Mouse (Mus musculus): Measurements from ENCODE around the gene Pxylp1. TPM values are rescaled to one million over a fixed set of nuclear protein-coding genes. Genes with fewer than 3 reads are reported as not detected.

Gene Pxylp1
- total RNA-seq, 2 experiments from 2014 or later: 68.2 to 88.5 TPM

DNA sequence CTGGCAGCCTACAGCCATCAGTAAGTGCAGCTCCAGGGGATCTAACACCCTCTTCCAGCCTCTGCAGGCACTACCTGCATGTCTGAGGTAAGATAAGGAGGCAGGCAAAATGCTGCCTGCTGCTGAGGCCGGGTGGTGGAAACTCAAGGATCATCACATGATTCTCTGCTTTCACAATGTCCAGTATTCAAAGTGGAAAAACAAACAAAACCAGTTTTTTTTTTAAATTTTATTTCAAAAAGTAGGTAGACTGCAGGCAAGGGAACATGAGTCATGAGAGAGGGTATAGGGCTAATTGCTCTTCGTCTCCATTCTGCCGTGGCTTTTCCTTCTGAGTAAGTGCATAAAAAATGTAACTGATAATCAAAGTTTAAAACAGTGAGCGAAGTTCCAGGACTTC, 29.6 kb downstream of the Pxylp1 start:
- no peak for ATAC-seq (replicated peaks; ENCODE audit: poor library complexity)

- ATAC-seq (replicated peaks; ENCODE audit: poor library complexity): peak; percentile 67
These were observed 31.4 kb downstream of the Pxylp1 start for GRCm38 (mm10) chr9:96861092-96861487.

DNA sequence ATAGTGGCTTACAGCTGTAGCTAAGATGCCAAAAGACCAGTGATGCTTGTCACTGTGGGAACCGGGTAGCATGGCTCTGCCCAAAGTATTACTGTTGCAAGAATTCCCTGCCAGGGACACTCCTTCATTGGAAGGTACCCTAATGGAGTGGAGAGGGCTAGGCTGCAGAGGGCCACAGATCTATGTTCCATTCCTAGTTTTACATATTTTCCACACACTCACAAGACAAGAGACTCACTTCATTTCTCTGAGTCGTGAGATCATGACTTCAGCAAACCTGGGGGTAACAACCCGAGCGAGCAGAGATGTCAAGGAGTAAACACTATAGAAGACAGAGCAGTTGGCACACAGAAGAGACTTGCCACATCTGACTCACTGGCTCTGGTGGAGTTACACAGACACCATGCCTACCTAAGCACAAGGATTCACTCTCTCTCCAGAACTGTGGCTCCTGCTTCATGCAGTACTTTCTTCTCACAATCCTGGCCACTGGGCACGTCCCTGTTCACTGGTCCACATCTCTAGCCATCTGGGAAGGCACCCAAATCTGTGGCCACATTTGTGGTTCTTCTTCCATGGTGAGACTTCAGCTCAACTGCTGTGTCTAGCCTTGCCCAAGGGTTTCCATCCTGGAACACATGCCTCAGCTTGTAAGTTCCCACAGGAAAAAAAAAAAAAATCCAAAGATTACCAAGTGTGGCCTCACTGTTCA, 31.9 kb downstream of the Pxylp1 start:
- ATAC-seq (replicated peaks; ENCODE audit: poor library complexity): no peak

DNA sequence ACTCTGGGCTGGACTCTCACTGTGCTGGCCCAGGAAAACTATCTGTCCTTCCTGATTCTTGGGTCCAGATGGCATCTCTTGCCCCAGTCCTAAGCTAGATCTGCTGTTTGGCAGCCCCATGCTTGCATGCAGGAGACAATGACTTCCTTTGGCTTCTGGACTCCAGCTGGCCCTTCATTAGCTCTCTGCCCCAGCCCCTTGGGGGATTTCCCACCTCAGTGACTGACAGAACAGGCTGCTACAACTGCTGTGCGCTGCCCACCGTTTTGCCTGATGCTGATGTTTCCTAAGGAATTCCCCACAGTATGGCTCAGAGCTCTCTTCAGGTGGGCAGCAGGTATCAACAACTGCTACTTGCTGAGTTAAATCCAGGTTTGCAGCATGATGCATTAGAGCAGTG, 33.4 kb downstream of the Pxylp1 start:
- no peak for ATAC-seq (replicated peaks; ENCODE audit: poor library complexity)

GRCm38 (mm10) chr9:96857838-96858237, 34.6 kb downstream of the Pxylp1 start:
- ATAC-seq (replicated peaks; ENCODE audit: poor library complexity): no peak

DNA sequence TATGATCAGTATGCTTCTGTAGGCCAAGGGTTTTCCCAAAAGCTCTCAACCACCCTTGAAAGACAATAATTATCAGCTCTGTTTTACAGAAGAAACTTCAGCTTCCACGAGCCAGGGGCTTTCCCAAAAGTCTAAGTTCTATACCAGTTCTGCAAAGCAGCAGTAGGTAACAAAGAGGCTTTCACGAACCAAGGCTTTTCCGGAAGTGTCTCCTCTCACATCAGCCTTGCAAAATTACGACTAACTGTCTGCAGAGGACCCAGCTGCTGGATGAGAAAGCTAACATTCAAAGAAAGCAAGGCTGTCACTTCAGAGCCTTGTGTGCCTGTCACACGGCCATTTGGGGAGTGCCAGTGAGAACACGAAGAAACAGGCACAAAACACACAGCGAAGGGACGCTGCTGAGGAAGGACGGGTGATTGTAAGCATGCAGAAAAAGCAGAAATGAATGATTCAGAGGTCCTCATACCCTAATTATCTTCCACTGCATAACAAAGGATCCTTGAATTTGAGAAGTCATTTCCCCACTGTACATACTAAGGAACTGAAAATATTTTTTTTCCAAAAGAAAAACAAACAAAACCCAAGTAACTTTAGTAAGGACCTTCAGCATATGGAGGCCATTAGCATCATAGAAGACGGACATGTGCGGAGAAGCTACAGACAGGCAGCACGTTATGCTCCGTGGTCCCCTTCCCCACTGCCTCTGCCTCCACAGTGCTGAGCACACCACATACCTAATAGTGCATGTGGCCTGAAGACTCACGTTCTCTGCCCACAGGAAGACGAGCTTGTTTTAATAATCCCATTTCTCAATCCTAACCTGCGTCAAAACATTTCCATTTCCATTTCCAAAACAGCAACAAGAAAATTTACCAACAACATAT, 38.9 kb downstream of the Pxylp1 start:
- no peak for ATAC-seq (replicated peaks; ENCODE audit: poor library complexity)

- no peak for ATAC-seq (replicated peaks; ENCODE audit: poor library complexity)
These were observed 40.8 kb downstream of the Pxylp1 start for GRCm38 (mm10) chr9:96851634-96852033.

GRCm38 (mm10) chr9:96851036-96851435, 41.4 kb downstream of the Pxylp1 start:
- ATAC-seq (replicated peaks; ENCODE audit: poor library complexity): no peak

DNA sequence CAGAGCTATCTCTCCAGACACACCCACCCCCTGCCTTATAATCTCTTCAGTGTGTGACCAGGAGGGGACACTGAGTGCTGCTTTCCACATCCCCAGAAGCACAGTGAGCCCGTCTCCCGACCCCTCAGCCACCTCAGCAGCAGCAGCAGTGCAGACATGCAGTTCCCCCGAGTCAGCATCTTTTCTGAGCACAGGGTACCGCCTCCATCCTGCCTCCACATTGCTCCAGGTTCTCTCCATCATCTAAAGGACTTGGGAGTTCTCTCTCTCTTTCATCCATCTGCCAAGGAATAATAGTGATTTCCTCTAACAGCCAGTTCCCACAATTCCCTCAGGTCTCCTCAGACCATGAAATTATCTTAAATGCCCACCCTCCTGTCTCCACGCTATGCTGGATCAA, 43.5 kb downstream of the Pxylp1 start:
- no peak for ATAC-seq (replicated peaks; ENCODE audit: poor library complexity)

GRCm38 (mm10) chr9:96846361-96846760, 46.1 kb downstream of the Pxylp1 start:
- no peak for ATAC-seq (replicated peaks; ENCODE audit: poor library complexity)

- no peak for ATAC-seq (replicated peaks; ENCODE audit: poor library complexity)
These were observed 47.7 kb downstream of the Pxylp1 start for GRCm38 (mm10) chr9:96844798-96845209.

DNA sequence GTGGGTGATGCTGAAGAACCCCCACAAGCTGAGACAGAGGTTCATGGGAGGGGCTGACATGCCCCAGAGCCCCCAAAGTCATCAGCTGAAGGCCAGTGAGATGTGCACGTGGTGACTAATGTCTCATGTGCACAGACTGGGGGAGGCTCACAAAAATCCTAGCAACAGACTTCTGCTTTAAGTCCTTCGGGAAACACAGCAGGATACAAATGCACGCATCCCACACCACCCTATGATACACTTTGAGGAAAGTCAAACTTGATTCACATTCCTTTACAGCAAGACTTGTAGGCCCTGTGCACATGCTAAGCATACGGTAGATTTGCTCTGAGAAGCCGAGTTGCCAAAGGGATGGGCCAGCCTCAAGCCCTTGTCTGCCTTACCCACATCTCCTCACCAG, 53.1 kb downstream of the Pxylp1 start:
- ATAC-seq (replicated peaks; ENCODE audit: poor library complexity): no peak

- peak; percentile 90 for ATAC-seq (replicated peaks; ENCODE audit: poor library complexity)
These were observed 53.6 kb downstream of the Pxylp1 start for GRCm38 (mm10) chr9:96838864-96839263.

- ATAC-seq (replicated peaks; ENCODE audit: poor library complexity): no peak
These were observed 54.6 kb downstream of the Pxylp1 start for GRCm38 (mm10) chr9:96837781-96838420.

- no peak for ATAC-seq (replicated peaks; ENCODE audit: poor library complexity)
These were observed 55.5 kb downstream of the Pxylp1 start for GRCm38 (mm10) chr9:96836984-96837383.

DNA sequence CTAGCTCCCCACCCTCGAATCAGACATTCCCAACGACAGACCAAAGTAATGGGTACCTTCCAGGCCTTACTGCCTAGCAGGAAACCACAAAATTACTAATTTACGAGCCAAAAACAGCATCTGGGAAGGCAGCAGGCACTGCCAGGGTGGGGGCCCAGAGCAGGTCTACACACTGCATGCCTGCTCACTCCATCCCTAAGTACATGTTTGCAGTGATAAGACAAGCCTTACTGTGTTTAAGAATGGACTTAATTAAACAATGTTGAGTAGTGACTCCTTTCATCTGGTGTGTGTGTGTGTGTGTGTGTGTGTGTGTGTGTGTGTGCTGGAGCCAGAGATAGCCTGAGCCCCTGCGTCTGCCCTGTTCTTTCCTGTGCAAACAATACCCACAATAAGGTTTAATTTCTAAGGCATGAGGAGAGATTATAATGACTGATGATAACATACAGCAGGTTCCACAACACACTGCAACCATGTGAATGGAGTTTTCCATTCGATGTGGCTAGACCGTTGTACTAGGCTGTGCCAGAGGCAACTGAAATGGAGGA, 57.0 kb downstream of the Pxylp1 start:
- no peak for ATAC-seq (replicated peaks; ENCODE audit: poor library complexity)

- no peak for ATAC-seq (replicated peaks; ENCODE audit: poor library complexity)
These were observed 58.9 kb downstream of the Pxylp1 start for GRCm38 (mm10) chr9:96833606-96834005.

GRCm38 (mm10) chr9:96832516-96832915, 60.0 kb downstream of the Pxylp1 start:
- no peak for ATAC-seq (replicated peaks; ENCODE audit: poor library complexity)

- ATAC-seq (replicated peaks; ENCODE audit: poor library complexity): no peak
These were observed 61.6 kb downstream of the Pxylp1 start for GRCm38 (mm10) chr9:96830856-96831359.

DNA sequence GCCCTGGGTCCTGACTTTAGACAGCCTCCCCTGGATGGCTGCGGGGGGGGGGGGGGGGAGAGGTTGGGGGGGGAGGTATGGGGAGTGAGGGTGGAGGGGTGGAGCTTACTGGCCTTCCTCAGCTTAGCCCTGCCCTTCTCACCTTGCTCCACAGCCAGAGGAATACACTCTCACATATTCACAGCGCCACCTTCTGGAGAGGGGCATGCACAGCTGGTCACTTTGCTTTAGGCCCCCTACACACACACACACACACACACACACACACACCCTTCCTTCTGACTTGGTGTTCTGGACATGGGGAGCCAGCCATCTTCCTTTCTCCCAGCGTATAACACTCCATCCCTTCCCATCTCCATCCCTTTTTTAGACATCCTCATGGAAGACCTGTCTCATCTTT, 62.8 kb downstream of the Pxylp1 start:
- ATAC-seq (replicated peaks; ENCODE audit: poor library complexity): 0 out of 2 replicates have a peak, but pooled peaks have one; percentile 29

- peak; percentile 86 for ATAC-seq (replicated peaks; ENCODE audit: poor library complexity)
These were observed 64.4 kb downstream of the Pxylp1 start for GRCm38 (mm10) chr9:96828071-96828470.
